Mouse (Mus musculus) limb, embryonic 14.5 days (tissue): ENCODE measurements around the gene Tmprss9. TPM values are rescaled to one million over a fixed set of nuclear protein-coding genes. Genes with fewer than 3 reads are reported as not detected.
A peak's percentile ranks its signal among the peaks of the same experiment; 100 is the strongest.

Experiments used
- ATAC-seq: fragments of 200-750 bp; cut with Nextera tagmentation; 2 replicates; pipeline ENCODE4 v1.8.0; 2017; ENCODE audit warnings: low read depth, moderate number of reproducible peaks, moderate TSS enrichment; ENCODE audit not compliant: low FRiP score
- DNase-seq: peaks from one replicate; pipeline ENCODE4 v3.0.0-alpha.2; 2015; ENCODE audit warnings: low spot score
- H3K27ac ChIP-seq: fragments of 300-500 bp; sonication (generic); replicated peaks from 2 replicates; pipeline ENCODE4 v1.5.1; 2014; ENCODE audit warnings: low read depth, mild to moderate bottlenecking, low read length, moderate library complexity, mixed read lengths
- H3K27me3 ChIP-seq: fragments of 300-500 bp; sonication (generic); 2 replicates; pipeline ENCODE4 v1.6.1; 2014; ENCODE audit warnings: low read length, mixed read lengths; ENCODE audit not compliant: control insufficient read depth, insufficient read depth
- H3K36me3 ChIP-seq: fragments of 300-500 bp; sonication (generic); 2 replicates; pipeline ENCODE4 v1.6.1; 2014; ENCODE audit warnings: mild to moderate bottlenecking, low read length, moderate library complexity, mixed read lengths; ENCODE audit not compliant: control insufficient read depth, insufficient read depth
- H3K4me1 ChIP-seq: fragments of 300-500 bp; sonication (generic); 2 replicates; pipeline ENCODE4 v1.6.1; 2014; ENCODE audit warnings: antibody characterized with exemption, low read length, mixed read lengths; ENCODE audit not compliant: control insufficient read depth, insufficient read depth
- H3K4me2 ChIP-seq: fragments of 300-500 bp; sonication (generic); replicated peaks from 2 replicates; pipeline ENCODE4 v1.6.1; 2014; ENCODE audit warnings: low read depth, mild to moderate bottlenecking, low read length, moderate library complexity; ENCODE audit not compliant: severe bottlenecking
- H3K4me3 ChIP-seq: fragments of 300-500 bp; sonication (generic); replicated peaks from 2 replicates; pipeline ENCODE4 v1.5.1; 2014; ENCODE audit warnings: low read length
- H3K9ac ChIP-seq: fragments of 300-500 bp; sonication (generic); 2 replicates; pipeline ENCODE4 v1.6.1; 2014; ENCODE audit warnings: mild to moderate bottlenecking, low read depth, low read length, moderate library complexity; ENCODE audit not compliant: severe bottlenecking
- H3K9me3 ChIP-seq: fragments of 300-500 bp; sonication (generic); 2 replicates; pipeline ENCODE4 v1.6.1; 2016; ENCODE audit warnings: low read length; ENCODE audit not compliant: control insufficient read depth
- POLR2A ChIP-seq: fragments of 200-500 bp; IDR thresholded peaks from 2 replicates; pipeline ENCODE4 v1.8.0; 2012; ENCODE audit warnings: inconsistent platforms, mild to moderate bottlenecking, moderate library complexity, borderline replicate concordance; ENCODE audit not compliant: insufficient read depth, insufficient read length; ENCODE audit errors: extremely low read depth
- whole genome bisulfite sequencing: fragments of 180-500 bp; shearing (Covaris S2); extraction: QIAGEN DNeasy Blood & Tissue Kit; methylation state at CpG from one replicate; pipeline ENCODE4 v1.1.7; 2014; 5-methylcytosine and 5-hydroxymethylcytosine counted together
- polyA plus RNA-seq, 2 experiments: library from polyadenylated mRNA; depleted of rRNA in 1 of 2; stranded (reverse) in 1 of 2; unstranded in 1 of 2; fragments of >200 nt; fragmentation: Nextera tagmentation in 1 of 2; extraction: Ambion mirVana in 1 of 2; gene quantifications; 2 replicates each; pipeline versions ENCODE4 v1.2.1 to v1.2.3; 2012 to 2014

The Tmprss9 gene
- polyA plus RNA-seq, 2 experiments: 0.04 to 0.10 TPM

GRCm38 (mm10) chr10:80935698-80936097, 64.0 kb downstream of the Tmprss9 start:
- peaks cover 93% of the 10 kb centered on the region for H3K4me1 ChIP-seq
- no peaks in the 10 kb centered on the region for H3K9me3 ChIP-seq
- peaks cover 15% of the 10 kb centered on the region; the same call in 1 of the 2 replicates for H3K27me3 ChIP-seq
- peak overlapping the region; percentile 66 for H3K4me2 ChIP-seq
- H3K36me3 ChIP-seq: no peaks in the 10 kb centered on the region
- H3K27ac ChIP-seq: peak overlapping the region; percentile 83
- H3K4me3 ChIP-seq: peak overlapping the region; percentile 36
- no peak for TF ChIP-seq POLR2A
- DNase-seq (peak; percentile 44), ATAC-seq (no peak; the same call in 1 of the 2 replicates)
- WGBS: 3% methylated on average over 17 of the region's 17 CpGs
- peak overlapping the region; percentile 40; the same call in 1 of the 2 replicates for H3K9ac ChIP-seq

- no peaks in the 10 kb centered on the region for H3K36me3 ChIP-seq
- DNase-seq (peak; percentile 83), ATAC-seq (peak; percentile 71)
- H3K27me3 ChIP-seq: peaks cover 10% of the 10 kb centered on the region; the same call in 1 of the 2 replicates
- peak overlapping the region; percentile 83 for H3K27ac ChIP-seq
- H3K9ac ChIP-seq: peak overlapping the region; percentile 40
- TF ChIP-seq POLR2A: peak; percentile 49; the same call in 1 of the 2 replicates
- no peaks in the 10 kb centered on the region for H3K9me3 ChIP-seq
- H3K4me1 ChIP-seq: peaks cover 91% of the 10 kb centered on the region
- peak overlapping the region; percentile 66 for H3K4me2 ChIP-seq
- WGBS: 4% methylated on average over 32 of the region's 37 CpGs
- peak overlapping the region; percentile 36 for H3K4me3 ChIP-seq
These were observed 64.6 kb downstream of the Tmprss9 start for GRCm38 (mm10) chr10:80936135-80936809.

GRCm38 (mm10) chr10:80936810-80937164, 65.1 kb downstream of the Tmprss9 start:
- Histone ChIP-seq H3K36me3 (no peaks in the 10 kb centered on the region), H3K9me3 (no peaks in the 10 kb centered on the region), H3K27ac (peak overlapping the region; percentile 83; the same call in 1 of the 2 replicates), H3K4me1 (peaks cover 86% of the 10 kb centered on the region), H3K4me2 (peak overlapping the region; percentile 66), H3K27me3 (peaks cover 5% of the 10 kb centered on the region; the same call in 1 of the 2 replicates), H3K4me3 (peak overlapping the region; percentile 36), H3K9ac (peak overlapping the region; percentile 40)
- WGBS: 18% methylated on average over 6 of the region's 6 CpGs
- no peak for TF ChIP-seq POLR2A
- no peak for DNase-seq
- ATAC-seq: no peak

GRCm38 (mm10) chr10:80937646-80938045, 66.0 kb downstream of the Tmprss9 start:
- Histone ChIP-seq H3K27me3 (no peaks in the 10 kb centered on the region), H3K36me3 (no peaks in the 10 kb centered on the region), H3K4me3 (no peak overlapping the region), H3K9ac (no peak overlapping the region), H3K27ac (peak overlapping the region; percentile 83; the same call in 1 of the 2 replicates), H3K9me3 (no peaks in the 10 kb centered on the region), H3K4me1 (peaks cover 78% of the 10 kb centered on the region), H3K4me2 (peak overlapping the region; percentile 24)
- ATAC-seq (no peak), DNase-seq (peak; percentile 62)
- no peak for TF ChIP-seq POLR2A
- 21% methylated on average over 8 of the region's 8 CpGs for WGBS

- 8% methylated on average over 15 of the region's 15 CpGs for WGBS
- no peak overlapping the region for H3K9ac ChIP-seq
- ATAC-seq (peak; percentile 47; the same call in 1 of the 2 replicates), DNase-seq (peak; percentile 41)
- no peaks in the 10 kb centered on the region for H3K27me3 ChIP-seq
- no peaks in the 10 kb centered on the region for H3K9me3 ChIP-seq
- no peaks in the 10 kb centered on the region for H3K36me3 ChIP-seq
- H3K4me2 ChIP-seq: peak overlapping the region; percentile 77
- H3K4me3 ChIP-seq: peak overlapping the region; percentile 37
- H3K4me1 ChIP-seq: peaks cover 64% of the 10 kb centered on the region
- peak overlapping the region; percentile 68 for H3K27ac ChIP-seq
- TF ChIP-seq POLR2A: no peak
These were observed 67.3 kb downstream of the Tmprss9 start for GRCm38 (mm10) chr10:80938831-80939550.
